In the genomic region with DNA sequence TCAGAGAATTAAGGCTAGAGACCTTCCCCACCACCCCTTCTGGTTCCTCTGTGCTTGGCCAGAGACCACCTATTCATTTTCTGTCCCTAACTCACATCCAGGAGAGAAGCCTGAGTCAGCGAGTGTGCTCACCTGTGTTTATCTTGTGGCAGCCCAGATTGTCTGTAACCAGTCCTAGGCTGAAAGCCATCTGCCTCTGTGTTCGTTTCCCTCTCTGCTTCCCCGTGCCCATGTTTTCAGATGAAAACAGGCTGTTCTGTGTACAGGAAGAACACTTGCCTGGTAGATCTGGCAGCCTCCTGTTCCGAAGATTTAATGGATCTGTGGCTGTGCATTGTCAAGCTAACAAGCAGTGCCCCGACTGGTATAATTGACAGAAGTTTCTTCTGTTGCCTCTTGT, we compare ENCODE assay signal across 14 mouse cellular contexts.
A peak's percentile ranks its signal among the peaks of the same experiment; 100 is the strongest.
DNase-seq lines count a peak whose midpoint lies in the region; ATAC-seq and TF ChIP-seq lines count a peak whose summit lies in the region.
"Had no signal": no experiment of that assay in that cellular context is flagged by ENCODE, and none has a peak within 500 bp of the region (broad histone marks: within the 10 kb centered on the region; RNA-seq: fewer than 3 reads in every experiment).

No protein-coding gene starts in this region.

- H3K27me3 ChIP-seq in forebrain, embryonic 13.5 days = no peaks in the 10 kb centered on the region
- H3K27me3 ChIP-seq in forebrain, embryonic 11.5 days (ENCODE audit: control insufficient read depth, insufficient read depth, low read length) = no peaks in the 10 kb centered on the region
- H3K27me3 ChIP-seq in kidney, postnatal 0 days (ENCODE audit: insufficient read depth, low read length) = no peaks in the 10 kb centered on the region
- H3K27me3 ChIP-seq: megakaryocyte, embryonic 14.5 days had no signal

- no peaks in the 10 kb centered on the region for H3K9me3 ChIP-seq in forebrain, embryonic 13.5 days (replicated peaks)
- H3K9me3 ChIP-seq in forebrain, embryonic 11.5 days (ENCODE audit: control insufficient read depth, low read length) = no peaks in the 10 kb centered on the region
- no peaks in the 10 kb centered on the region for H3K9me3 ChIP-seq in kidney, postnatal 0 days (replicated peaks; ENCODE audit: low read length)
- H3K9me3 ChIP-seq: megakaryocyte, embryonic 14.5 days had no signal

- H3K4me1 ChIP-seq in forebrain, embryonic 13.5 days = peaks cover 23% of the 10 kb centered on the region
- peaks cover 9% of the 10 kb centered on the region; the same call in 1 of the 2 replicates for H3K4me1 ChIP-seq in forebrain, embryonic 11.5 days (replicated peaks; ENCODE audit: control insufficient read depth, insufficient read depth, low read length)
- 0 out of 2 replicates have a peak, but pooled peaks cover 5% of the 10 kb centered on the region for H3K4me1 ChIP-seq in kidney, postnatal 0 days (replicated peaks; ENCODE audit: insufficient read depth, low read length)

- H3K4me3 ChIP-seq in forebrain, embryonic 13.5 days = no peak overlapping the region
- H3K4me3 ChIP-seq in forebrain, embryonic 11.5 days (ENCODE audit: low read depth, low read length) = no peak overlapping the region
- H3K4me3 ChIP-seq in kidney, postnatal 0 days (replicated peaks; ENCODE audit: low read depth, low read length) = no peak overlapping the region
- H3K4me3 ChIP-seq: left cerebral cortex, adult 2 months; megakaryocyte, embryonic 14.5 days; myocyte had no signal

- ATAC-seq in forebrain, embryonic 13.5 days = 0 out of 2 replicates have a peak, but pooled peaks have one; percentile 41
- no peak for ATAC-seq in forebrain, embryonic 11.5 days (replicated peaks; ENCODE audit: low FRiP score)
- ATAC-seq in kidney, postnatal 0 days (replicated peaks; ENCODE audit: low FRiP score, low read depth) = no peak
- ATAC-seq: intestine, embryonic 16.5 days had no signal

- no peaks in the 10 kb centered on the region for H3K36me3 ChIP-seq in forebrain, embryonic 13.5 days (ENCODE audit: poor library complexity, severe bottlenecking)
- H3K36me3 ChIP-seq in forebrain, embryonic 11.5 days (ENCODE audit: control insufficient read depth, insufficient read depth, low read length) = no peaks in the 10 kb centered on the region
- H3K36me3 ChIP-seq in kidney, postnatal 0 days (ENCODE audit: insufficient read depth, low read length) = no peaks in the 10 kb centered on the region

- no peak for DNase-seq in forebrain, embryonic 11.5 days (ENCODE audit: low spot score)
- no peak for DNase-seq in kidney, postnatal 0 days (ENCODE audit: low spot score)
- DNase-seq in kidney, postnatal 10 days = no peak
- DNase-seq in cerebellum, adult 9-11 months = peak; percentile 87
- peak; percentile 57 to 61 for DNase-seq in layer of hippocampus, adult 8-10 months (ENCODE audit: low spot score in 2 of 2)
- no peak for DNase-seq in urinary bladder, postnatal 25 days (ENCODE audit: low spot score)
- DNase-seq in gastrocnemius, adult 18-20 months (ENCODE audit: low spot score) = no peak
- DNase-seq: liver; thymus, postnatal 14 days had no signal

- peak overlapping the region; percentile 37; the same call in 1 of the 2 replicates for H3K27ac ChIP-seq in forebrain, embryonic 13.5 days
- H3K27ac ChIP-seq in forebrain, embryonic 11.5 days (ENCODE audit: low read depth, low read length) = no peak overlapping the region
- peak overlapping the region; percentile 84; the same call in 1 of the 2 replicates for H3K27ac ChIP-seq in kidney, postnatal 0 days
- H3K27ac ChIP-seq: left cerebral cortex, adult 2 months had no signal

- no peak overlapping the region for H3K4me2 ChIP-seq in forebrain, embryonic 13.5 days
- no peak overlapping the region for H3K4me2 ChIP-seq in forebrain, embryonic 11.5 days (ENCODE audit: low read depth, low read length, severe bottlenecking)
- no peak overlapping the region for H3K4me2 ChIP-seq in kidney, postnatal 0 days (ENCODE audit: low read length)

- 45% methylated on average over 5 of the region's 5 CpGs for WGBS in forebrain, embryonic 13.5 days
- 69% methylated on average over 5 of the region's 5 CpGs for WGBS in forebrain, embryonic 11.5 days
- WGBS in kidney, postnatal 0 days = 67% methylated on average over 5 of the region's 5 CpGs

- no peak overlapping the region for H3K9ac ChIP-seq in forebrain, embryonic 13.5 days
- H3K9ac ChIP-seq in forebrain, embryonic 11.5 days (ENCODE audit: low read length) = no peak overlapping the region
- H3K9ac ChIP-seq in kidney, postnatal 0 days (ENCODE audit: low read depth, low read length) = no peak overlapping the region

- no peak for TF ChIP-seq CTCF in kidney, postnatal 0 days (IDR thresholded peaks at IDR 0.05; ENCODE audit: low read depth)

Comparison
In these comparisons a context has a peak if more than half of its experiments do, and no peak if none do; other contexts are left out.
1. DNase-seq: peak in cerebellum, adult 9-11 months (single experiment) and layer of hippocampus, adult 8-10 months (2 of 2); none in forebrain, embryonic 11.5 days (single experiment), kidney, postnatal 0 days (single experiment), kidney, postnatal 10 days (single experiment), urinary bladder, postnatal 25 days (single experiment) and gastrocnemius, adult 18-20 months (single experiment).